Mouse (Mus musculus) kidney, adult 2 months (tissue): Measurements from ENCODE around the gene Spata33. TPM values are rescaled to one million over a fixed set of nuclear protein-coding genes. Genes with fewer than 3 reads are reported as not detected.
A peak's percentile ranks its signal among the peaks of the same experiment; 100 is the strongest.

Source experiments
- DNase-seq: peaks from one replicate; pipeline ENCODE4 v3.0.0; 2021
- H3K27ac ChIP-seq: fragments of 200-500 bp; 2 replicates; pipeline ENCODE4 v1.5.1; 2012; ENCODE audit warnings: low read depth, low read length, control low read depth, inconsistent platforms; ENCODE audit not compliant: insufficient read depth
- H3K27me3 ChIP-seq: fragments of 200-500 bp; replicated peaks from 2 replicates; pipeline ENCODE4 v1.6.1; 2012; ENCODE audit warnings: mild to moderate bottlenecking, moderate library complexity, low read length, inconsistent platforms; ENCODE audit not compliant: control insufficient read depth, insufficient read depth
- H3K36me3 ChIP-seq: fragments of 200-500 bp; 2 replicates; pipeline ENCODE4 v1.6.1; 2012; ENCODE audit warnings: mild to moderate bottlenecking, moderate library complexity, low read length, inconsistent platforms; ENCODE audit not compliant: control insufficient read depth, insufficient read depth
- H3K4me1 ChIP-seq: fragments of 200-500 bp; 2 replicates; pipeline ENCODE4 v1.6.1; 2011; ENCODE audit warnings: low read length; ENCODE audit not compliant: control insufficient read depth, insufficient read depth
- H3K4me3 ChIP-seq: fragments of 200-500 bp; 2 replicates; pipeline ENCODE4 v1.5.1; 2011; ENCODE audit warnings: mild to moderate bottlenecking, low read depth, low read length, control low read depth; ENCODE audit not compliant: insufficient read depth
- CTCF ChIP-seq: fragments of 200-500 bp; conservative IDR thresholded peaks from 2 replicates; pipeline ENCODE4 v1.5.1; 2011; ENCODE audit warnings: low read depth, mild to moderate bottlenecking, control low read depth, low read length, moderate library complexity, mixed read lengths; ENCODE audit not compliant: insufficient read depth, insufficient read length
- POLR2A ChIP-seq: fragments of 200-500 bp; IDR thresholded peaks from one replicate; pipeline ENCODE4 v1.6.1; 2011; ENCODE audit warnings: low read depth, low read length, control low read depth
- WGBS: fragments of 180-500 bp; shearing (Covaris S2); methylation state at CpG from one replicate; pipeline ENCODE4 v1.1.7; 2018; 5-methylcytosine and 5-hydroxymethylcytosine counted together
- polyA plus RNA-seq: library from polyadenylated mRNA; depleted of rRNA; stranded (reverse); fragments of >200 nt; gene quantifications from 2 replicates; pipeline ENCODE4 v1.2.3, GENCODE M21; 2012

The Spata33 gene
- polyA plus RNA-seq, 1 experiment = 4.6 TPM

DNA sequence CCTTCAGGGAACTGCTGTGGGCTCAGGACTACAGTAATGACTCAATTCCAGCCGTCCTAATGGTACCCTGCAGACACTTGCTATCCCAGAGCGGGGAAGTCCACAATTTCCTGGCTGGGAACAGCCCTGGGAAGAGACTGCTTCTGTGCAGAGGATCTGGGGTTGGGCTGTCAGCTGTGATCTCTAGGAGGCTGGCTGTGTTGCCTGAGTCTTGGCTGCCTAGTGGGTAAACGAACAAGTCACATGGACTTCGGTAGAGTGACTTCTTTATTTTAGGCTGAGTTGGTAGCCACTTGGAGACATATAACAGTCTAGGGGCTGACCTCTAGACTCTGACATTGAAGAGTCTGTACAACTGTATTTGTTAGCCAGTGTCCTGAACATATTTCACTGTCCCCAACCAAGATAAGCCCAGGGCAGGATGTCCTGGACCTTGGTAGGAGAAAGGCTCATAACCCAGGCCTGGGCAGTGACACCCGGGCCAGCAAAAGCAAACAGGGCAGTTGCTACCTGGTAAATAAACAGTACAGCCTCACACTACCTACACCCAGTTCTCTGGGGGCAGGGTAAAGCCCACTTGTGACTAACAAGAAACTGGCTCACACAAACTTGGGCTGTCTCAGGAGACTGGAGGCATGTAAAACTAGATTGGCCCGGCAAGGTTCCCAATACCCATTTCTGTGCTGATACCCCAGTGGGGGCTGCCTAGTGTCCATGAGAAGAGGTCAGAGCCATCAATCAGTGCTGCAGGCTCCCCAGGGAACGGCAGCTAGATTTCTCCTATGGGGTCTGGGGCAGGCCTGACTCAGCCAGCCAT lies 29.7 kb downstream of the Spata33 start:
- Histone ChIP-seq H3K4me3 (no peak overlapping the region), H3K27me3 (no peaks in the 10 kb centered on the region), H3K27ac (no peak overlapping the region), H3K36me3 (no peaks in the 10 kb centered on the region), H3K4me1 (peaks cover 5% of the 10 kb centered on the region; the same call in 1 of the 2 replicates)
- WGBS = 80% methylated on average over 7 of the region's 7 CpGs
- no peak for TF ChIP-seq CTCF
- TF ChIP-seq POLR2A = no peak
- no peak for DNase-seq

DNA sequence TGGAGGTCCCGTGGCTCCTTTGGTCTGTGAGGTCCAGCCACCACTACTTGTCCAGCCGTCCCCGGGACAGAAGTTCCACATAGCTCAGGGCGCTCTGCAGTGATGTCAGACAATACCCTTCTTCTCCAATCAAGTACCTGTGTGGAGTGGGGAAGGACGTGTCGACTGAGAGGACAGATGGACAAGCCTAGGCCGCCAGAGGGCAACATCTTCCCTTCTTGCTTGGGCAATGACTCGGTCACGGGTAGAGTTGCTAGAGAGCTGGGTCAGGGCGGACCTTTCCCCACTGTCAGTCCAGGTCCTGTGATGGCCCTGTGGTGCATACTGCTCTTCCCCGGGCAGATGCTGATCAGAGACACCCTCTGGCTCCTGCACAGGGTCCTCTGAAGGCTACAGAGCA lies 30.4 kb downstream of the Spata33 start:
- TF ChIP-seq CTCF = peak; percentile 69
- no peak for TF ChIP-seq POLR2A
- Histone ChIP-seq H3K36me3 (no peaks in the 10 kb centered on the region), H3K27ac (no peak overlapping the region), H3K27me3 (no peaks in the 10 kb centered on the region), H3K4me3 (no peak overlapping the region), H3K4me1 (peaks cover 5% of the 10 kb centered on the region; the same call in 1 of the 2 replicates)
- DNase-seq = peak; percentile 22
- 73% methylated on average over 11 of the region's 11 CpGs for WGBS

DNA sequence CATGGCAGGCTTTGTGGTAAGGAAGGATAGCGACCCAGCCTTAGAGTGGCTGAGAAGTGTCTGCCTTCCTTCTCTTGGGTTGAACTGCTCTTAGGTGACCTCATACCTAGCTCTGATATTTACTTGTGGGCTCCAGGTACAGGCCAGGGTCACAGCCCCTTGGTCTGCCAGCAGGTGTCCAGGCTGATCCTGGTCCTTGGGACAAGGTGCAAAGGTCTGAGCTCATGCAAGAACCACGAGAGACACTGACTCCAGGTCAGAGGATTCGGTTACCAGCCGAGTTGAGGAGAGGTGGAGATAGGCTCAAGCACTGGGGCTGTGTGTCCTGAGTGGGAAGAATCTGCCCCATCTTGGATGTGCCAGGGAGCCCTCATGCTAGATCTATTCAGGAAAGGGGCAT lies 31.8 kb downstream of the Spata33 start:
- Histone ChIP-seq H3K4me1 (peaks cover 5% of the 10 kb centered on the region; the same call in 1 of the 2 replicates), H3K27me3 (no peaks in the 10 kb centered on the region), H3K27ac (peak overlapping the region; percentile 51; the same call in 1 of the 2 replicates), H3K36me3 (no peaks in the 10 kb centered on the region), H3K4me3 (no peak overlapping the region)
- WGBS = 71% methylated on average over 4 of the region's 4 CpGs
- TF ChIP-seq POLR2A (no peak), CTCF (no peak)
- peak; percentile 87 for DNase-seq

DNA sequence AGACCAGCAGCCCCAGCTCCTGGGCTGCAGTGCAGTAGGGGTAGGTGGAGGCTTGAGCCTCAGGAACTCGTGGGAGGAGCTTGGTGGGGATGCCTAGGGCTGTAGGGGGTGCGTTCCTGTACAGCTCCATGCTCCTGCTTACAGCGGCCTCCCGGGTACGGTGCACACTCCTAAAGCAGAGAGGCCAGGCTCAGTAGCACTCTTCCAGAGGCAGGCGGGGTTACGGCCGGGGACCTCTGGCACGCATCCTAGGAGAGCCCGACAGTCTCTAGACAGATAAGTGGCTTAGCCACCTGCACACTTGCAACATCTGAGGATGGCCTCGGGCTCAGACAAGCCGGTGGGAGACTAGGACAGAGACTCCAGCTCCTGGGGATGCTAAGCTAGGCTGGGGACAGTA lies 32.9 kb downstream of the Spata33 start:
- Histone ChIP-seq H3K27ac (no peak overlapping the region), H3K36me3 (no peaks in the 10 kb centered on the region), H3K4me3 (no peak overlapping the region), H3K27me3 (no peaks in the 10 kb centered on the region), H3K4me1 (peaks cover 5% of the 10 kb centered on the region; the same call in 1 of the 2 replicates)
- DNase-seq = no peak
- WGBS = 87% methylated on average over 12 of the region's 12 CpGs
- TF ChIP-seq CTCF (no peak), POLR2A (no peak)

DNA sequence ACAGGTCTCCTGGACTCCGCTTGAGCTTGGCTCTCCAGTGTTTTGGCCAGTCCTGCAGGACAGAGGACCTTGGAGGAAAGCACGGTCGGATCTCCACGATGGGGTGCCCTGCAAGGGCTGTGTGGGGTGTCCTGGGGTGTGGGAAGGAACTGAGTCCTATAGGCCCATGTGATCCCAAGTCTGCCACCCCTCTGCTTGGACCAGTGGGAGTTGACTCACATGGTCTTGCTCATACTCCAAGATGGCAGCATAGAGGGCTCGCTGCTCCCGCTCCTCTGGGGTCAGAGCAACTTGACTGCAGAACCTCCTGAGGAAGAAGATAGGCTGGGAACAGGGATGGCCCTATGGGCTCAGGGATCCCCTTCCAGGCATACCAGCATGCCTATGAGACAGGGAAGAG lies 35.1 kb downstream of the Spata33 start:
- over 99% methylated on average over 6 of the region's 6 CpGs for WGBS
- Histone ChIP-seq H3K4me3 (no peak overlapping the region), H3K4me1 (peaks cover 5% of the 10 kb centered on the region; the same call in 1 of the 2 replicates), H3K27me3 (no peaks in the 10 kb centered on the region), H3K36me3 (no peaks in the 10 kb centered on the region), H3K27ac (no peak overlapping the region)
- TF ChIP-seq CTCF (no peak), POLR2A (no peak)
- no peak for DNase-seq

DNA sequence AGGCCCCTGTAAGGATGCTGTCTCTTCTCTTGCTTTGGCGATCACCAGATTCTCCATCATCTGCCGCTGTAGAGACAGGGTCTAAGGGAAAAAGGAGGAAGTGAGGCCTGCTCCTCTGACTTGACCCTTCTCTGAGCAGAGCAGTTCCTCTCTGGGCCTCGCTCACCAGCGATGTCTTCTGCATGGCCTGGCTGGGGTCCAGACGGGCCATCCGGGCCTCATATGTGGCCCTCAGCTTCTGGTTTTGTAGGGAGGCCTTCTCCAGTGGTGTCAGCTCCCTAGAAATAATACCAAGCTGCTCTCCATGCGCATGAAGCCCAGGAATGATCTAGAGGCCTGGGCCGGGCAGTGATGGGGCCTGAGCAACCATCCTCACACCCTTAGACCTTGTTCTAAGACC lies 36.0 kb downstream of the Spata33 start:
- TF ChIP-seq POLR2A (no peak), CTCF (no peak)
- no peaks in the 10 kb centered on the region for H3K27me3 ChIP-seq
- no peak overlapping the region for H3K4me3 ChIP-seq
- H3K27ac ChIP-seq = no peak overlapping the region
- H3K36me3 ChIP-seq = no peaks in the 10 kb centered on the region
- peaks cover 9% of the 10 kb centered on the region; the same call in 1 of the 2 replicates for H3K4me1 ChIP-seq
- DNase-seq = no peak
- WGBS = 85% methylated on average over 8 of the region's 8 CpGs

DNA sequence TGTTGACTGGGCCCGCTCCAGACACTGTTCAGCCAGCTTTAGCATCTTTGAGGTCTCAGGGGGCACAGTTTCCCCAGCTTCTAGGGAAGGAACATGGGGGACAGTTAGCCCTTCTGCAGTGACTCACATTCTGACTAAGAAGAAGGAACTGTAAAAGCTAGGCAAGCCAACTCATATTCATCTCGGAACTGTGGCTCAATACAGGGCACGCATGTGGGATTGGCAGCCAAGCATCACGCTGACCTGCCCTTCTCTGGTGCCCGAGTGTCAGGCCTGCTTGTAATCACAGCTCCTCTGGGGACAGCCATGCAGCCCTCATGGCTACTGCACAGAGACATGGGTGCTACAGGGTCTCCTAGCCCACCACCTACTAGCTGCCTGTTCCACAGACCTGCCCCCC lies 38.3 kb downstream of the Spata33 start:
- no peak overlapping the region for H3K27ac ChIP-seq
- no peak for DNase-seq
- WGBS = 93% methylated on average over 5 of the region's 5 CpGs
- TF ChIP-seq POLR2A (no peak), CTCF (no peak)
- H3K4me3 ChIP-seq = no peak overlapping the region
- H3K27me3 ChIP-seq = no peaks in the 10 kb centered on the region
- H3K4me1 ChIP-seq = peaks cover 10% of the 10 kb centered on the region; the same call in 1 of the 2 replicates
- no peaks in the 10 kb centered on the region for H3K36me3 ChIP-seq
